Mouse (Mus musculus) embryonic facial prominence, embryonic 12.5 days (tissue): ENCODE measurements around the gene Fbn1. TPM values are rescaled to one million over a fixed set of nuclear protein-coding genes. Genes with fewer than 3 reads are reported as not detected.

Experiments
- ATAC-seq: fragments of 200-750 bp; cut with Nextera tagmentation; 2 replicates; pipeline ENCODE4 v1.8.0; 2017; ENCODE audit not compliant: insufficient number of reproducible peaks, insufficient read depth, low FRiP score, low TSS enrichment
- H3K27ac ChIP-seq: fragments of 300-500 bp; sonication (generic); 2 replicates; pipeline ENCODE4 v1.5.1; 2016; ENCODE audit warnings: mild to moderate bottlenecking
- H3K27me3 ChIP-seq: fragments of 300-500 bp; sonication (generic); 2 replicates; pipeline ENCODE4 v1.6.1; 2016; ENCODE audit warnings: mild to moderate bottlenecking, moderate library complexity
- H3K36me3 ChIP-seq: fragments of 300-500 bp; sonication (generic); 2 replicates; pipeline ENCODE4 v1.6.1; 2016; ENCODE audit warnings: mild to moderate bottlenecking
- H3K4me1 ChIP-seq: fragments of 300-500 bp; sonication (generic); 2 replicates; pipeline ENCODE4 v1.6.1; 2016
- H3K4me2 ChIP-seq: fragments of 300-500 bp; sonication (generic); replicated peaks from 2 replicates; pipeline ENCODE4 v1.6.1; 2016; ENCODE audit warnings: mild to moderate bottlenecking, moderate library complexity
- H3K4me3 ChIP-seq: fragments of 300-500 bp; sonication (generic); 2 replicates; pipeline ENCODE4 v1.5.1; 2016; ENCODE audit warnings: mild to moderate bottlenecking
- H3K9ac ChIP-seq: fragments of 300-500 bp; sonication (generic); 2 replicates; pipeline ENCODE4 v1.6.1; 2016; ENCODE audit warnings: mild to moderate bottlenecking, moderate library complexity
- H3K9me3 ChIP-seq: fragments of 300-500 bp; sonication (generic); 2 replicates; pipeline ENCODE4 v1.6.1; 2016; ENCODE audit warnings: mild to moderate bottlenecking, moderate library complexity
- WGBS: fragments of 180-500 bp; shearing (Covaris S2); methylation state at CpG from one replicate; pipeline ENCODE4 v1.1.7; 2016; 5-methylcytosine and 5-hydroxymethylcytosine counted together
- polyA plus RNA-seq: library from polyadenylated mRNA; unstranded; fragments of >200 nt; fragmentation: Nextera tagmentation; extraction: Ambion mirVana; gene quantifications from 2 replicates; pipeline ENCODE4 v1.2.1, GENCODE M21; 2016

The Fbn1 gene
- polyA plus RNA-seq, 1 experiment from 2014 or later = 27.1 TPM

DNA sequence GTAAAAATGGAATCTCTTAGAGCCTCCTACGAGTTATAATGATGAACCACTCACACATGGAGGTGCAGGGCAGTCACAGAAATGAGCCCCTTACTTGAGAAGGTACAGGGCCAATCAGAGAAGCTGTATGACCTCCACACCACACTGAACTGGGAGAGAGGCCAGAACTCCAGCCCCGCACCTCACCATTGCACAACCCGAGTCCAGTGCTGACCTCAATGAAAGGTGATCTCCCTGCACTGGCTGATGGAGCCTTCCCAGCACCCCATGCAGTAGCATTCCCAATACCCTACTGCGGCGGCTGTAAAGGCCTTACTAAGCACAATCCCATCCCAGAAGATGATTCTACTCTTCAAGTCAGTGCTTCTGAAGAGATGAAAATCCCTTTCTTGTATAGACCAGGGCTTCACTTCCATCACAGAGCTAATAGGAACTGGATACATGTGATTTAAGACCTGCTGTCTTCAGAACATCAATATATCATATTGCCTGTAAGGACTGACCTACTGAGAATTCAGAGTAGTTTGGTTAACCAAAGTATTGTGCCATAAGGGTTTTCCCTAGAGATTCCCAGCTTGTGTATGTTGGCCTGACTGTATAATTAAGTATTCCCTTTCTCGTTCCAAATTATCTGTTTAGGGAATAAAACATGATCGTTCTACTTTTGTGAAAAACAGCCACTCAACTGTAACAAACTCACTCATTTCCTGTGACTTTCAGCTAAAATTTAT is 182.5 kb downstream of the Fbn1 start:
- Histone ChIP-seq H3K27ac (no peak overlapping the region), H3K4me3 (no peak overlapping the region), H3K36me3 (peaks cover 32% of the 10 kb centered on the region), H3K9me3 (no peaks in the 10 kb centered on the region), H3K4me2 (no peak overlapping the region), H3K9ac (no peak overlapping the region), H3K27me3 (no peaks in the 10 kb centered on the region), H3K4me1 (peaks cover 21% of the 10 kb centered on the region)
- 69% methylated on average over 7 of the region's 7 CpGs for WGBS
- no peak for ATAC-seq

DNA sequence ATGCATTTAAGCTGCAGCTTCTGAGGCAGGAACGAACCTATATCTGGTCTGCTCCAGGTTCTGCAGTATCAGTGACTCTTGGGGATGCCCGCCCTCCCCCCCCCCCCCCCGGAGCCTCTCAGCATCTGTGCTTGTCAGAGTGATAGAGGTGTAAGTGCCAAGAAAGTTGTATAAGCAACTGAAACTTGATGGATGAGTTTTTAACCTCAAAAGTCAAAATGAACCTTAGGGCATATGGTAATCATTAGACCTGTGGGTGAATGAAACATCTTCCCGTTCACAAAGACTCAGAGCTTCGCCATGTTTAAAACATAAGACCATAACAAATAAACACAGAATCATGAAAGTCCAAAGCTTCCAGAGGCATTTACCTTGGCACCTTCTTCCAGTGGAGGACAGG is 183.3 kb downstream of the Fbn1 start:
- ATAC-seq = no peak
- H3K27me3 ChIP-seq = no peaks in the 10 kb centered on the region

DNA sequence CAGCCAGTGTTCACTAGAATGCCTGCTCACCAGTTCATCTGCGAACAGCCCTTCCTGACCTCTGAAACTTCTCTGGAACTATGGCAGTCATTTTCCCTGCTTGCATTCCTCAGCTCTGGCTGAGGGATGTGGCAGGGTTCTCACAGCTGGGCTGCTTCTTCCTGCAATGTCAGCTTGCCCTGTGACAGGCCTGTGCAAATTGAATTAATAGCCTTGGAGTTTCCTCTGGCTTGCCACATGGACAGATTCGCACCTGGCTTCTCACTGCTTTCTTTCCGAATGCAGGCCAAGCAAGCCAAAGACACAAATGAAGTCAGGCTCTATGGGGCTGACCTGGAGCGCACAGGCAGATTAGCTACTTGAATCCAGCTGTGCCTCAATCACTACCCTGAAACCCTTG is 184.4 kb downstream of the Fbn1 start:
- H3K9me3 ChIP-seq = no peaks in the 10 kb centered on the region
- no peak overlapping the region for H3K9ac ChIP-seq
- H3K4me3 ChIP-seq = no peak overlapping the region
- WGBS = 19% methylated on average over 4 of the region's 4 CpGs
- H3K27ac ChIP-seq = 0 out of 2 replicates have a peak overlapping the region, but pooled peaks have one; percentile 23
- H3K36me3 ChIP-seq = peaks cover 37% of the 10 kb centered on the region
- peaks cover 21% of the 10 kb centered on the region for H3K4me1 ChIP-seq
- ATAC-seq = peak; percentile 67; the same call in 1 of the 2 replicates
- H3K4me2 ChIP-seq = no peak overlapping the region
- no peaks in the 10 kb centered on the region for H3K27me3 ChIP-seq

More for the DNA sequence above, 183.3 kb downstream of the Fbn1 start:
- Histone ChIP-seq H3K36me3 (peaks cover 38% of the 10 kb centered on the region), H3K4me1 (peaks cover 21% of the 10 kb centered on the region), H3K4me3 (no peak overlapping the region), H3K27ac (no peak overlapping the region), H3K9me3 (no peaks in the 10 kb centered on the region), H3K4me2 (no peak overlapping the region), H3K9ac (no peak overlapping the region)
- 42% methylated on average over 5 of the region's 5 CpGs for WGBS

DNA sequence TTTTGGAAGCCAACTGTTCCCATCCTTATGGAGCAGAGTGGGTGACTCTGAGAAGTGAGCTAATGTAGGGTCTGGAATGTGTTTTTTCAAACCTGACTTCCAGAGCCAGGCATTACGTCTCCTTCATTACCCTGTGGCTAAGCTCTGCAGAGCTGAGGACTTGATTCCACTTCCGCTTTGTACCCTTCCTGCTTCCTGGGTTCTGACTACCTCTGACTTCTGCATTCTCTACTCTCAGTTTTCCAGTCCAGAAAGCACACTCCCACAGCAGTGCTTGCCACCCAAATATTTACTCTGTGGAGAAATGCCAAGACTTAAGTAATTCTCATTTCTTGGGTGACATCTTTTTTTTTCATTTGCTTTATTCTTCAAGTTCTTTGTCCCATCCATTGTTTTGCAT is 185.2 kb downstream of the Fbn1 start:
- ATAC-seq = no peak
- Histone ChIP-seq H3K27me3 (no peaks in the 10 kb centered on the region), H3K9ac (no peak overlapping the region), H3K4me1 (peaks cover 21% of the 10 kb centered on the region), H3K4me3 (no peak overlapping the region), H3K4me2 (no peak overlapping the region), H3K27ac (no peak overlapping the region), H3K9me3 (no peaks in the 10 kb centered on the region), H3K36me3 (peaks cover 37% of the 10 kb centered on the region)
- WGBS = 62% methylated on average over 2 of the region's 2 CpGs

DNA sequence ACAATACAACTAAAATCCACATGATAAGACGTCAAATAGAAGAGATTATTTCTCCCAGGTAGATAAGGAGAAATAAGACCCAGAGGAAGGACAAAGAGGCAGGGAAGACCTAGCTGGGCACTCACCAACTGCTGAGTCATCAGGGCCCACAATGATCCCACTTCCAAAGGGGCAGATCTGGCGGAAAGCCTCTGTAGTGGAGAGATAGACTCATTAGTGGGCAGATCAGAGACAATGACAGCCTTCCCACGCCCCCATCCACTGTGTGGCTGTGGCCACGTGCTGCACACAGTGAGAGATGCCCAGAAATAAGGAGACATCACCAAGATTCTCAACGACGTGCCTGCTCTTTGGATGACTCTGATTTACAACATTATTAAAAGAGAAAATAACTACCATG is 186.7 kb downstream of the Fbn1 start:
- Histone ChIP-seq H3K27ac (no peak overlapping the region), H3K4me3 (no peak overlapping the region), H3K9me3 (no peaks in the 10 kb centered on the region), H3K9ac (no peak overlapping the region), H3K4me2 (no peak overlapping the region), H3K36me3 (peaks cover 46% of the 10 kb centered on the region), H3K27me3 (no peaks in the 10 kb centered on the region), H3K4me1 (peaks cover 21% of the 10 kb centered on the region)
- 89% methylated on average over 6 of the region's 6 CpGs for WGBS
- ATAC-seq = no peak

DNA sequence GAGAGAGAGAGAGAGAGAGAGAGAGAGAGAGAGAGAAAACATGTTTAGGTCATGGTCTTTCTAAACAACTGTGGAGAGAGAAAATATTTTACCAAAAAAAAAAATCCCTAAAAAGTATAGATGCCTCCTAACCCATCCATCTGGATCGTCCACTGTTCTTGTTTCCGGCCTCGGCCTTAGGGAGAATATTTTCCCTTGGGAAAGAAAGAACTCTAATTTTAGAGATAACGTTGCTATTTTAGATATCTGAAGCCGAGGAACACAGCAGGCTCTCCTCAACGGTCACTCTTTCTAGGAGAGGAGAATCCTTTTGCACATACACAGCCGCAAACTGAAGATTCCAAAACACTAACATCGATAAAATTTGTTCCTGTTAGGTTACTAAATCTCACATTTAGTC is 188.1 kb downstream of the Fbn1 start:
- Histone ChIP-seq H3K9ac (no peak overlapping the region), H3K9me3 (no peaks in the 10 kb centered on the region), H3K27me3 (no peaks in the 10 kb centered on the region), H3K4me1 (peaks cover 14% of the 10 kb centered on the region), H3K4me2 (no peak overlapping the region), H3K36me3 (peaks cover 52% of the 10 kb centered on the region), H3K4me3 (no peak overlapping the region), H3K27ac (no peak overlapping the region)
- WGBS = 70% methylated on average over 8 of the region's 8 CpGs
- no peak for ATAC-seq

DNA sequence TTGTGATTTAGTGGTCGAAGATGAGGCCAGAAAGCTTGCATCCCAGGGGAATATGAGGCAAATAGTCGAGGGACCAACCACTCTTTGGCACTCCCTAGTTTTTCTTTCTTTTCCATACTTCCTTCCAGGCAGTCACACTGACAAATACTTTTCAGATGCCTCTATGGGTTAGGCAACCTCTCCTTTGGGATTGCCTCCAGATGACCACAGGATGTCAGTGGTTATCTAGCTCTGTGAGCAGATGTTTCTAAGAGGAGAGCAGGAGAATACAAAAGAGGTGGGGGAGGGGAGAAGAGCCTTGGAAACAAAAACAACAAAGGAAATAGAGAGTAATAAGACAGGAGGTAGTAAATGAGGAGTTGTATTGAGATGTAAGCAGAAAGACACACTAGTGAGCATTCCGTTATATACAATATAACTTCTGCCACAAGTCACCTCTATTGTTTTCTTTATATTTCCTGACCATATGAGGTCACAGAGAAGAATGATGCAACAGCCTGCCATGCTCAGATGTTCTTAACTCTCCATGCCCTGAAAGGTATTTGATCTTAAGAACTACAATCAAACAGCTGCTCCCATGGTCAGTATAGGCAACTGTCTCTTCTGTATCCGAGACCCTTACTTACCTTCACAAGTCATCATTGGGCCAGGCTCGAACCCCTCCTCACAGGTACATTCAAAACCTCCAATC is 189.3 kb downstream of the Fbn1 start:
- 69% methylated on average over 5 of the region's 5 CpGs for WGBS

DNA sequence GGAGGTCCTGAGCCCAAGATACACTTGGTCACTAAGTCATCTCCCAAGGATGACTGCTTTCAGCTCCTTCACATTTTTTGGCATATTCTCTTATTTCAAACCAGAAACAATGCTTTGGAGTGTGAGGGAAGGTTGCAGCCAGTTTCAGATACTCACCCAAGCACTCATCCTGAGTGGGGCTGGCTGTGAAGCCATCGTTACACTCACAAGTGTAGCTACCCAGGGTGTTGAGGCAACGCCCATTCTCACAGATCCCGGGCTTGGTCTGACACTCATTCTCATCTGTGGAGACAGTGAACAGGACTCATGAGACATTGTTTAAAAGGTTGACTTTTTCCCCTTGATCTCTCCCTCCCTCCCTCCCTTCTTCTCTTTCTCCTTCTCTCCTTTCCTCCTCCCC is 192.6 kb downstream of the Fbn1 start:
- Histone ChIP-seq H3K4me3 (no peak overlapping the region), H3K27me3 (no peaks in the 10 kb centered on the region), H3K9ac (no peak overlapping the region), H3K4me1 (no peaks in the 10 kb centered on the region), H3K4me2 (no peak overlapping the region), H3K27ac (no peak overlapping the region), H3K36me3 (peaks cover 67% of the 10 kb centered on the region), H3K9me3 (no peaks in the 10 kb centered on the region)
- WGBS = 88% methylated on average over 3 of the region's 3 CpGs
- no peak for ATAC-seq

More for the DNA sequence above, 189.3 kb downstream of the Fbn1 start:
- Histone ChIP-seq H3K36me3 (peaks cover 60% of the 10 kb centered on the region), H3K9me3 (no peaks in the 10 kb centered on the region), H3K4me3 (no peak overlapping the region), H3K4me1 (peaks cover 7% of the 10 kb centered on the region), H3K27me3 (no peaks in the 10 kb centered on the region), H3K27ac (no peak overlapping the region), H3K9ac (no peak overlapping the region), H3K4me2 (no peak overlapping the region)
- no peak for ATAC-seq

DNA sequence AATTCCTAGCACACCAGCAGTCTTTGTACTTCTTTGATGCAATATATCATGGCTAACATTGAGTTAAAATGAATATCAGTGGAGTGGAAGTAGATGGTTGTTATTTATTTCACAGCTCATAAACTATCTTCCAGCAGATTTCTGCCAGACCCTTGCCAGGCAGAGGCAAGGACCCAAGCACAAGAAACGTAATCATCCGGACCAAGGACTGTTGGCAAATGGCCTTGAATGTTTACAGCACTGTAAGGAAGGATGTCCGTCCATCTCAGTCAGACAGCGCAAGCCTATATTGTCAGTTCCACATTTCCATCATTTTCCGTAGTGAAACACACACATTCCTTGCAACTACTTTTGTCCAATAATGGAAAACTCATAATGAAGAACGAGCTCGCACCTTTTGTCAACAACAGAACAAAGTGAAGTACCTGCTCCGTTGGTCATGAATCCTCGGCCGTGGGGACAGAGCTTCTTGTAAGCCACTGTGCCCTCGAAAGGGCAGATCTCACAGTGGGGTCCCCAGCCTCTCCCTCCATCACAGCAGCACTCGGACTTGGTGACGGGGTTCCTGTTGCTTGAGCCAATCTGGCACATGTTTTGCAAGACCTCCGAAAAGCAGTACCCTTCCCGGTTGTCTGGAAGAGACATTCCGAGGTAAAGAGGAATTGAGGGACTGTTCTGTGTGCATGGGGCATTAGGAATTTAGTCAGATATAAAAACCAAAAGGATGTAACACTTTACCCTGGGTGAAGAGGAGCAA is 193.4 kb downstream of the Fbn1 start:
- Histone ChIP-seq H3K9me3 (no peaks in the 10 kb centered on the region), H3K9ac (no peak overlapping the region), H3K4me3 (no peak overlapping the region), H3K36me3 (peaks cover 66% of the 10 kb centered on the region), H3K27ac (no peak overlapping the region), H3K4me1 (no peaks in the 10 kb centered on the region), H3K27me3 (no peaks in the 10 kb centered on the region), H3K4me2 (no peak overlapping the region)
- 89% methylated on average over 16 of the region's 16 CpGs for WGBS
- ATAC-seq = no peak

DNA sequence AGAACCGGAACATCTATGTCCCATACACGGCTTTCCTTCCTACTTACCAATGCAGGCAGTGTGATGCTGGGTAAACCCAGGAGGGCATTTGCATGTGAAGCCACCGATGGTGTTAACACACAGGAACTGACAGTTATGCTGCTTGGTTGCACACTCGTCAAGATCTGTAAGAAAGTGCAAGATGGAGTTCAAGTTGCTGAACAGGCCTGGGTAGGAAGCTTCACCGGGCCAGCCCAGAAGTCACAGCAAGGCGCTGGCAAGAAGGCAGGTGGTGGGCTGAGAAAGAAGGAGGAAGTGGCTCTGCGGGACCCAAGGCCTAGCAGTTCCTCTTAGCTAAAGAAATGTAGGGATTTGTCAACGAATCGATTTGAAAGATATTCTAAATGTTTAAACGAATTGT is 198.1 kb downstream of the Fbn1 start:
- 91% methylated on average over 10 of the region's 10 CpGs for WGBS
- ATAC-seq = no peak
- Histone ChIP-seq H3K4me1 (no peaks in the 10 kb centered on the region), H3K27ac (no peak overlapping the region), H3K9me3 (no peaks in the 10 kb centered on the region), H3K36me3 (peaks cover 75% of the 10 kb centered on the region), H3K4me3 (no peak overlapping the region), H3K4me2 (no peak overlapping the region), H3K27me3 (no peaks in the 10 kb centered on the region), H3K9ac (no peak overlapping the region)

DNA sequence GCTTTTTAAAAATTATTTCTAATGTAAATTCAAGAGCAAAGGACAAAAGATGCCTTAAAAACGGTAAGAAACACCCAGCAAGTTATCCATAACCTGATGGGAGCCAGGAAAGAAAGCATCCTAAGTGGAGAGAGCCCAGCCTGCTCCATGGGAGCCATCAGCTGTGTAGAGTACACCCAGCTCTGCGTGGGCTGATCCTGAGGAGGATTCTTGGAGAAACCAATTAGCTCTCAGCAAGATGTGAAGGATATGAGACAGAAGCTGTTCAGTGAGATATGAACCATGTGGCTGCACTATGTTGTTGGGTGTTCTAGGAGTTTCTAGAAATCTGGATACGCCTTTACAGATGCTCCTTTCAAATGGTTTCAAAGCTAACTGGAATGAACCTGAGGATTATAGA is 202.1 kb downstream of the Fbn1 start:
- Histone ChIP-seq H3K36me3 (peaks cover 82% of the 10 kb centered on the region), H3K4me2 (no peak overlapping the region), H3K27ac (no peak overlapping the region), H3K27me3 (no peaks in the 10 kb centered on the region), H3K9ac (no peak overlapping the region), H3K9me3 (no peaks in the 10 kb centered on the region), H3K4me3 (no peak overlapping the region), H3K4me1 (no peaks in the 10 kb centered on the region)
- ATAC-seq = no peak
- WGBS = 85% methylated on average over 3 of the region's 3 CpGs

DNA sequence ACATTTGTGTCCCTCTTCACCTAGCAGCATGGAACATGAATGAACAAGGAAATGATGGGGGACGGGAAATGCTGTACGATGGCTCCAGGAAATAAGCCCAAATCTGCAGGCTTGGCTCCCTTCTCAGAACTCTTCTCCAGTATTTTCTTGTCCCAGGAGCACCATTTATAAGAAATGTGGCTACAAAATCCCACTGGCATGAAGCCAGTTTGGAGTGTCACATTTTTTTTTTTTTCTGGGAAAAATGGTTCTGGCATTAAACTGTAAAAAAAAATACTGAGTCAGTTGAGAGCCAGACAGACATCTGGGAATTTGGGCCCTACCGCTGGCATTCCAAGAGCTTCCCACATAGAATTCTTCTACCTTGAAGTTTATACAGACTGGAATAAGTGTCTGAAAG is 203.0 kb downstream of the Fbn1 start:
- H3K4me1 ChIP-seq = no peaks in the 10 kb centered on the region
- no peaks in the 10 kb centered on the region for H3K27me3 ChIP-seq
- H3K9ac ChIP-seq = no peak overlapping the region
- no peaks in the 10 kb centered on the region for H3K9me3 ChIP-seq
- 96% methylated on average over 3 of the region's 3 CpGs for WGBS
- no peak for ATAC-seq
- peaks cover 82% of the 10 kb centered on the region for H3K36me3 ChIP-seq
- H3K4me2 ChIP-seq = no peak overlapping the region
- no peak overlapping the region for H3K4me3 ChIP-seq
- no peak overlapping the region for H3K27ac ChIP-seq
